Mouse (Mus musculus) testis, adult 2 months (tissue): ENCODE measurements around the gene Zbtb48. TPM values are rescaled to one million over a fixed set of nuclear protein-coding genes. Genes with fewer than 3 reads are reported as not detected.

ENCODE experiments used
- H3K27ac ChIP-seq: fragments of 200-500 bp; 2 replicates; pipeline ENCODE4 v1.5.1; 2012; ENCODE audit warnings: low read depth, low read length; ENCODE audit not compliant: control insufficient read depth, insufficient read depth
- H3K27me3 ChIP-seq: fragments of 200-500 bp; 2 replicates; pipeline ENCODE4 v1.6.1; 2012; ENCODE audit warnings: mild to moderate bottlenecking, low read length, moderate library complexity; ENCODE audit not compliant: control insufficient read depth, insufficient read depth
- H3K36me3 ChIP-seq: fragments of 200-500 bp; 2 replicates; pipeline ENCODE4 v1.6.1; 2012; ENCODE audit warnings: mild to moderate bottlenecking, low read length; ENCODE audit not compliant: control insufficient read depth, insufficient read depth
- H3K4me1 ChIP-seq: fragments of 200-500 bp; 2 replicates; pipeline ENCODE4 v1.6.1; 2012; ENCODE audit warnings: low read length; ENCODE audit not compliant: control insufficient read depth, insufficient read depth
- H3K4me3 ChIP-seq: fragments of 200-500 bp; 2 replicates; pipeline ENCODE4 v1.5.1; 2012; ENCODE audit warnings: low read depth, mild to moderate bottlenecking, low read length, moderate library complexity, mixed read lengths; ENCODE audit not compliant: control insufficient read depth
- CTCF ChIP-seq: fragments of 200-500 bp; IDR thresholded peaks from 2 replicates; pipeline ENCODE4 v1.5.1; 2012; ENCODE audit warnings: low read depth, mild to moderate bottlenecking, inconsistent platforms, low read length, moderate library complexity; ENCODE audit not compliant: control insufficient read depth, insufficient read depth, insufficient replicate concordance
- POLR2A ChIP-seq: fragments of 200-500 bp; IDR thresholded peaks from 2 replicates; pipeline ENCODE4 v1.6.1; 2012; ENCODE audit warnings: low read depth, mild to moderate bottlenecking, inconsistent platforms, low read length, moderate library complexity; ENCODE audit not compliant: control insufficient read depth
- polyA plus RNA-seq: library from polyadenylated mRNA; depleted of rRNA; stranded (reverse); fragments of >200 nt; gene quantifications from 2 replicates; pipeline ENCODE4 v1.2.3, GENCODE M21; 2012

Gene Zbtb48
- polyA plus RNA-seq, 1 experiment = 18.2 TPM

DNA sequence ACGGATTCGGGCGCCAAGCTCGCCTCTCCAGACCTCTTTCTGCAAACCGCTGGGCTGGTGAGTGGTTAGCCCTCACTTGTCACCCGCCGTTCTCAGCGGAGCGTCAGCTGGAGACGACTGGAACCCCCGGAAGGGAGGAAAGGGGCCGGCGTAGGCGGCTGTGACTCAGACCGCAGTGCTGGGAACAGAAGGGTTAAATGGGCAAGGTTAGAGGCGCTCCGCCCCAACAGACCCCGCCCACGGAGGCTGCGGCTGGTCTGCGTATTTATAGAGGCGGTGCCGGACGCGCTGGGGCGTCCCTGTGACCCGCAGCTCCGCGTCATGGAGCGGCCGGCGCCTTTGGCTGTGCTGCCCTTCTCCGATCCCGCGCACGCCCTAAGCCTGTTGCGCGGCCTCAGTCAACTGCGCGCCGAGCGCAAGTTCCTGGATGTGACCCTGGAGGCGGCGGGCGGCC lies 18.8 kb downstream of the Zbtb48 start, which contains the start of gene Klhl21:
TSS of gene Klhl21 (plus strand) at position 182 of the 454 bp plus-strand sequence.
- Histone ChIP-seq H3K27ac (peak within 1 kb of the TSS; percentile 50), H3K27me3 (no peaks in the 10 kb centered on the region), H3K4me1 (peaks cover 21% of the 10 kb centered on the region), H3K36me3 (no peaks in the 10 kb centered on the region), H3K4me3 (peak within 1 kb of the TSS; percentile 84)
- no peak for TF ChIP-seq CTCF
- peak; percentile 71 for TF ChIP-seq POLR2A

DNA sequence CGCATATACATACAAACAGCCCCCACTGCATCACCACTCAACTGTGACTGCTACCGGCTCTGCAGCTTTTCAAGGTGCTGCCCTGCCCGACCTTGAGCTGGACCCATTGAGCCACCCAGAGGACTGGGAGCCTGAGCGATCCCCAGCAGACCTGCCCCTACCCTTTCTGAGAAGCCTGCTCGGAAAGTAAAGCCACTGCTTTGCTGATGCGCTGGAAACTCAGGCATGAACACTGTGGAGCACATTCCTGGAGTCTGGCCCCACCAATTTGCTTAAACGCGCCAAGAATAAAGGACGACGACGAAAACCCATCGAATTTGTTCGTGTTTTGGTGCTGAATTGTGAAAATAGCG lies 19.3 kb downstream of the Zbtb48 start:
- H3K27me3 ChIP-seq = no peaks in the 10 kb centered on the region
- peaks cover 21% of the 10 kb centered on the region for H3K4me1 ChIP-seq
- peak overlapping the region; percentile 84 for H3K4me3 ChIP-seq
- peak overlapping the region; percentile 50 for H3K27ac ChIP-seq
- TF ChIP-seq CTCF (no peak), POLR2A (no peak)
- H3K36me3 ChIP-seq = no peaks in the 10 kb centered on the region

- H3K27ac ChIP-seq = peak overlapping the region; percentile 18
- TF ChIP-seq POLR2A (peak; percentile 45; the same call in 1 of the 2 replicates), CTCF (no peak)
- H3K36me3 ChIP-seq = no peaks in the 10 kb centered on the region
- no peaks in the 10 kb centered on the region for H3K27me3 ChIP-seq
- H3K4me3 ChIP-seq = peak overlapping the region; percentile 84; the same call in 1 of the 2 replicates
- H3K4me1 ChIP-seq = peaks cover 21% of the 10 kb centered on the region
These were observed 19.9 kb downstream of the Zbtb48 start for GRCm38 (mm10) chr4:152007481-152008147.

GRCm38 (mm10) chr4:152006812-152007211 lies 20.7 kb downstream of the Zbtb48 start:
- Histone ChIP-seq H3K36me3 (no peaks in the 10 kb centered on the region), H3K4me3 (no peak overlapping the region), H3K27ac (no peak overlapping the region), H3K27me3 (no peaks in the 10 kb centered on the region), H3K4me1 (peaks cover 21% of the 10 kb centered on the region)
- TF ChIP-seq POLR2A = no peak
- no peak for TF ChIP-seq CTCF

- no peaks in the 10 kb centered on the region for H3K36me3 ChIP-seq
- TF ChIP-seq CTCF (no peak), POLR2A (no peak)
- H3K4me3 ChIP-seq = no peak overlapping the region
- H3K27me3 ChIP-seq = no peaks in the 10 kb centered on the region
- no peak overlapping the region for H3K27ac ChIP-seq
- H3K4me1 ChIP-seq = peaks cover 21% of the 10 kb centered on the region
These were observed 21.3 kb downstream of the Zbtb48 start for GRCm38 (mm10) chr4:152006137-152006536.

DNA sequence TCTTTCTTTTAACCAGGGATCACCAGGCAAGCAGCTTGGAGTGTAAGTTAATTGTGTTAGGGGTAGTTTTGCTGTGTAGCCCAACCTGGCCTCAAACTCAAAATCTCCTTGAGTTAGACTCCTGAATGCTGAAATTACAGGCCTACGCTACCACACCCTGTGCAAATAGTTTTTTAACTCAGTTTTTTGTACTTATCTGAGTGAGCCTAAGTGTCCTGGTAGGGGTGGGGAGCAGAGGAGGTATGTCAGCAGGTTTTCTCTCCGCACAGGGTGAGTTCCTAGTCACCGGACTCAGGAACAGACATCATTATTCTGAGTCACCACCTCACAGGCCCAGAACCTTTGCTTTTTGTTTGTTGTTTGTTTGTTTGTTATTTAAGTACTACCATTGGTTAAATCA lies 25.4 kb downstream of the Zbtb48 start:
- Histone ChIP-seq H3K4me3 (no peak overlapping the region), H3K4me1 (no peaks in the 10 kb centered on the region), H3K27ac (no peak overlapping the region)

GRCm38 (mm10) chr4:152001335-152001734 lies 26.1 kb downstream of the Zbtb48 start:
- Histone ChIP-seq H3K27ac (no peak overlapping the region), H3K27me3 (no peaks in the 10 kb centered on the region), H3K36me3 (no peaks in the 10 kb centered on the region), H3K4me1 (no peaks in the 10 kb centered on the region), H3K4me3 (no peak overlapping the region)
- TF ChIP-seq CTCF = no peak
- TF ChIP-seq POLR2A = no peak

More for the DNA sequence above, 25.4 kb downstream of the Zbtb48 start:
- Histone ChIP-seq H3K36me3 (no peaks in the 10 kb centered on the region), H3K27me3 (no peaks in the 10 kb centered on the region)
- no peak for TF ChIP-seq POLR2A
- TF ChIP-seq CTCF = no peak

- TF ChIP-seq CTCF = no peak
- Histone ChIP-seq H3K36me3 (no peaks in the 10 kb centered on the region), H3K4me1 (no peaks in the 10 kb centered on the region), H3K27ac (no peak overlapping the region), H3K27me3 (no peaks in the 10 kb centered on the region), H3K4me3 (no peak overlapping the region)
These were observed 26.6 kb downstream of the Zbtb48 start for GRCm38 (mm10) chr4:152000906-152001305.
